In the genomic region with DNA sequence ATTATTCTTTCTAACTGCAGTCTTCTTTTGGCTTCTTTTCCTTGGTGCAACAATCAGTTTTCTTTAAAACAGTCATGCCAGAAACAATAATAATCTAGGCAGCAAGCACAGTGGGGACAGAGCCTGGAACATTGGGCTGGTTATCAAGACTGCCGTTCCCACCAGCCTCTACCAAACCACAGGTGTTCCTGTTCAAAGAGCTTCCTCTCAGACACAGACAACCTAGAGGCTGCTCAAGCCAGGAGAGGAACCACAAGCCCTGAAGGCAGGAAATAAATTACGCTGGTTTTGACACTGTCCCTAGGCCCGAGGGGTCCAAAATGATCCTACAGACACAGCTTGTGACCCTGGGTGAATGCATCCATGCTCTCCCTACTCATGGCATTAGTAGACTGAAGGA, we compare ENCODE assay signal across 24 mouse cellular contexts.
A peak's percentile ranks its signal among the peaks of the same experiment; 100 is the strongest.
DNase-seq lines count a peak whose midpoint lies in the region; ATAC-seq and TF ChIP-seq lines count a peak whose summit lies in the region.
"Had no signal": no experiment of that assay in that cellular context is flagged by ENCODE, and none has a peak within 500 bp of the region (broad histone marks: within the 10 kb centered on the region; RNA-seq: fewer than 3 reads in every experiment).

No protein-coding gene starts in this region.

- no peak overlapping the region for H3K4me2 ChIP-seq in liver, postnatal 0 days (ENCODE audit: low read depth, low read length)
- H3K4me2 ChIP-seq in forebrain, embryonic 13.5 days, result no peak overlapping the region
- H3K4me2 ChIP-seq: limb, embryonic 12.5 days; liver, embryonic 12.5 days; lung, embryonic 14.5 days; midbrain, embryonic 12.5 days; neural tube, embryonic 15.5 days had no signal

- peak; percentile 68 for ATAC-seq in granulocyte monocyte progenitor cell, adult 5-6 weeks (replicated peaks; ENCODE audit: poor library complexity, severe bottlenecking)
- ATAC-seq in liver, postnatal 0 days, result no peak
- ATAC-seq in forebrain, embryonic 13.5 days, result no peak
- ATAC-seq: forebrain, embryonic 14.5 days; hindbrain, postnatal 0 days; liver, embryonic 12.5 days had no signal

- no peak overlapping the region for H3K4me3 ChIP-seq in liver, postnatal 0 days (ENCODE audit: low read depth, low read length)
- no peak overlapping the region for H3K4me3 ChIP-seq in forebrain, embryonic 13.5 days
- H3K4me3 ChIP-seq: embryonic facial prominence, embryonic 10.5 days; hindbrain, embryonic 10.5 days; limb, embryonic 12.5 days; liver, embryonic 12.5 days; midbrain, embryonic 12.5 days; neural tube, embryonic 15.5 days had no signal

- DNase-seq in CD4-positive, CD25-positive, alpha-beta regulatory T cell, adult 2 months (ENCODE audit: low read depth, low spot score), result peak; percentile 34
- DNase-seq in naive thymus-derived CD4-positive, alpha-beta T cell, adult 2 months (ENCODE audit: low read depth), result peak; percentile 34
- DNase-seq in thymus, postnatal 10 days (ENCODE audit: low spot score in 2 of 2), result peak; percentile 49 to 60
- DNase-seq in liver, postnatal 0 days, result no peak
- no peak for DNase-seq in right cerebral cortex, postnatal 4 days
- no peak for DNase-seq in cerebellum, adult 9-11 months
- DNase-seq: adrenal gland, postnatal 36 days; cerebellum, adult 11-12 months; gastrocnemius, postnatal 25 days; kidney, adult 11 months; kidney, postnatal 25 days; lung, embryonic 14.5 days; lung, postnatal 4 days; right cerebral cortex, postnatal 14 days had no signal

- no peaks in the 10 kb centered on the region for H3K4me1 ChIP-seq in liver, postnatal 0 days (ENCODE audit: insufficient read depth)
- no peaks in the 10 kb centered on the region for H3K4me1 ChIP-seq in forebrain, embryonic 13.5 days
- H3K4me1 ChIP-seq: embryonic facial prominence, embryonic 10.5 days; hindbrain, embryonic 10.5 days; limb, embryonic 12.5 days; liver, embryonic 12.5 days; midbrain, embryonic 12.5 days; neural tube, embryonic 15.5 days had no signal

- no peaks in the 10 kb centered on the region for H3K27me3 ChIP-seq in liver, postnatal 0 days (ENCODE audit: insufficient read depth, low read length)
- H3K27me3 ChIP-seq in forebrain, embryonic 13.5 days, result no peaks in the 10 kb centered on the region
- H3K27me3 ChIP-seq: limb, embryonic 12.5 days; liver, embryonic 12.5 days; midbrain, embryonic 12.5 days; neural tube, embryonic 15.5 days had no signal

- H3K27ac ChIP-seq in liver, postnatal 0 days (ENCODE audit: low read depth), result no peak overlapping the region
- H3K27ac ChIP-seq in forebrain, embryonic 13.5 days, result no peak overlapping the region
- H3K27ac ChIP-seq: embryonic facial prominence, embryonic 10.5 days; hindbrain, embryonic 10.5 days; hindbrain, postnatal 0 days; limb, embryonic 12.5 days; liver, embryonic 12.5 days; midbrain, embryonic 12.5 days; neural tube, embryonic 15.5 days had no signal

- no peak overlapping the region for H3K9ac ChIP-seq in liver, postnatal 0 days (replicated peaks)
- no peak overlapping the region for H3K9ac ChIP-seq in forebrain, embryonic 13.5 days
- H3K9ac ChIP-seq: limb, embryonic 12.5 days; liver, embryonic 12.5 days; lung, embryonic 14.5 days; midbrain, embryonic 12.5 days; neural tube, embryonic 15.5 days had no signal

- no peaks in the 10 kb centered on the region for H3K36me3 ChIP-seq in liver, postnatal 0 days (replicated peaks; ENCODE audit: insufficient read depth, low read length)
- no peaks in the 10 kb centered on the region for H3K36me3 ChIP-seq in forebrain, embryonic 13.5 days (ENCODE audit: poor library complexity, severe bottlenecking)
- H3K36me3 ChIP-seq: embryonic facial prominence, embryonic 10.5 days; hindbrain, embryonic 10.5 days; limb, embryonic 12.5 days; liver, embryonic 12.5 days; midbrain, embryonic 12.5 days; neural tube, embryonic 15.5 days had no signal

- no peaks in the 10 kb centered on the region for H3K9me3 ChIP-seq in liver, postnatal 0 days (ENCODE audit: low read length)
- H3K9me3 ChIP-seq in forebrain, embryonic 13.5 days (replicated peaks), result no peaks in the 10 kb centered on the region
- H3K9me3 ChIP-seq: embryonic facial prominence, embryonic 10.5 days; hindbrain, embryonic 10.5 days; limb, embryonic 12.5 days; liver, embryonic 12.5 days; midbrain, embryonic 12.5 days; neural tube, embryonic 15.5 days had no signal

- no peak for TF ChIP-seq EP300 in liver, postnatal 0 days (IDR thresholded peaks at IDR 0.05; ENCODE audit: low read depth)

- 39% methylated on average over 3 of the region's 3 CpGs for WGBS in liver, postnatal 0 days (ENCODE audit: insufficient replicate concordance)
- 84% methylated on average over 3 of the region's 3 CpGs for WGBS in forebrain, embryonic 13.5 days

- no peak for TF ChIP-seq CTCF in liver, postnatal 0 days (IDR thresholded peaks at IDR 0.05; ENCODE audit: low read depth)

Comparison
In these comparisons a context has a peak if more than half of its experiments do, and no peak if none do; other contexts are left out.
1. DNase-seq: peak in CD4-positive, CD25-positive, alpha-beta regulatory T cell, adult 2 months (single experiment), naive thymus-derived CD4-positive, alpha-beta T cell, adult 2 months (single experiment) and thymus, postnatal 10 days (2 of 2); none in liver, postnatal 0 days (single experiment), right cerebral cortex, postnatal 4 days (single experiment) and cerebellum, adult 9-11 months (single experiment).